Mouse (Mus musculus) left cerebral cortex, postnatal 4 days (tissue): ENCODE measurements at regions not wholly inside any gene's neighbourhood (a gene's known extent, or its start where the extent isn't known, plus 50 kb on each side); places are given as distances from the start of the nearest gene placed in this dataset.
A peak's percentile ranks its signal among the peaks of the same experiment; 100 is the strongest.

Experiments
- DNase-seq: peaks from one replicate; pipeline ENCODE4 v3.0.0-alpha.2; 2022
- intact Hi-C: fragments of 180-260 bp; cut with DNase I; formaldehyde crosslinking; loops from one replicate; pipeline ENCODE4 v1.15.1; 2025

DNA sequence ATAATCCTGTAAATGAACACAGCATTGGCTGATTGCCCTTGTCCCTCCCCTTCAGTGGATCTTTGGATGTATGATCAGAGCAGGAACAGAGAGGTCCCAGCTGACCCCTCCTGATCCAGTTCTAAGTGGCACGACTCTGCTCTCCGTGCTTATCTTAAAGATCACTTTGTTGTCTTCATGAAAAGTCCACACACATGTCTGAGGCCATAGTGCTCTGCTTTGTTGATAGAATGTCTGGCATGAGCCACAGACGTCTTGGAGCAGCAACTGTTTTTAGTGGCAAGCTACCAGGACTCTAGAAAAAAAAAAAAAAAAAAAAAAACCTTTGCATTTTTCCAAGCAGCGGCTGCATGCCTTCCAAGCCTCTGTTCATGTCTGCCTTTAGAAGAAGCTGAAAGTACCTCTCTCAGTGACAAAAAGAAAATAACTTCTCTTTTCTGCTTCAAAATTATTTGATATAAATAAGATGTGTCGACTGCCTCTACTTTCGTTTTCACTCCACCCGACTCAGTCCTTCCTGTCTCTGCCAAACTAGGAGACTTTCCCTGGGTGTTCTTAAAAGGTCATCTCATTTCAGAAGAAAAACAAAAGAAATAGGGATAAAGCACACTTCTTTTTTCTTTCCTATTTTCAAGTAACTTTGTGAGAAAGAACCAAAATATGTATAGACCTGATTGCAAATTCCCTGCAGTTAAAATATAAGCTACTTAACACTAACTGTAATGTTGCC lies 63.9 kb upstream of the Mbnl1 start:
- intact Hi-C loops: no loop called here
- peak; percentile 1 for DNase-seq

DNA sequence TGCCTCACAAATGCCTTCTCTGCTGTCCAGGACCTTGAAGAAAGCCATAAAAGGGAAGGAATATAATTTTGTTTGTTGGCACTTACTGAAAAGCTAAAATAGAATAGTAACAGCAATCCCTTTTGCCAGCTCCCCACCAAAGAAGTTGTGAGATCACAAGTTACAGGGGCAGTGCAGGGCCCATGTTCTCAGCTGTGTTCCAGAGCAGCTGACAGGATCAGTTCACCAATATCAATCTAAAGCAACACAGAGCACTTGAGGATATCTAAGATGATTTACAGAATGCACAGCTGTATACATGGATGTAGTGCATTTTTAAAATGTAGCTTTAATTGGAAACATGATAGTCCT lies 63.4 kb upstream of the Mbnl1 start:
- intact Hi-C loops: no loop called here
- DNase-seq: no peak

DNA sequence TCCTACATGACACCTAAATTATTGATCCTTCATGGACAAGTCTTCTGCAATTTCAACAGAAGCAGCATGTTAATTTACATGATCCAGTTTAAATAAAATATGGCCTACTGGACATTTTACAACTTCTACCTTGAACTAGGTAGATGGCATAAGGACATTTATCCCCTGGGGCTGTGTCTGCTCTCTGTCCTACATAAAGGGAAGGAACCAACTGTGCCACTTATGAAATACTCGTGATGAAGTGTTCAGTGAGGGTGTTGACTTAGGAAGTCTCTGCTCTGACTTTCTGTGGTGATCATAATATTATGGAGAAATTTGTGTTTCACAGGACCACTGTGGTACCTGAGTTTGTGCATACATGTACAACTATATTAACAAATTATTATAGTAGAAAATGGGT lies 60.9 kb upstream of the Mbnl1 start:
- intact Hi-C loops: no loop called here
- DNase-seq: no peak

DNA sequence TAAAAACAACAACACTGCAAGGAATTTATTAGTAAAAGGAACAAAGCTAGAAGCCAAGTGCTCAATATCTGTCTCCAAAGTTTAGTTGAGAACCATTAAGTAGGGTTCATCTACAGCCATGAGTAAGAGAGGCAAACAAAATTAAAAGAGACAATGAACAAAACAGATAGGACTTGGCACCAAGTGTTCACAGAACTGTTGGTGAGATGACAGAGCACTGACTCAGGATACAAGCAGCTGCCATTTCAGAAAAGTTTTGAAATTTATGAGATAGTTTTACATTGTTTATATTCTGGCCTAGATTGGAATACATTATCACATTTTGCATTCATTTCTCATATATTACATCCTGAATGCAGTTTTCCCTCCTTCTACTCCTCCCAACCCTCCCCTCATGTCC lies 60.4 kb upstream of the Mbnl1 start:
- no peak for DNase-seq
- intact Hi-C loops: no loop called here

DNA sequence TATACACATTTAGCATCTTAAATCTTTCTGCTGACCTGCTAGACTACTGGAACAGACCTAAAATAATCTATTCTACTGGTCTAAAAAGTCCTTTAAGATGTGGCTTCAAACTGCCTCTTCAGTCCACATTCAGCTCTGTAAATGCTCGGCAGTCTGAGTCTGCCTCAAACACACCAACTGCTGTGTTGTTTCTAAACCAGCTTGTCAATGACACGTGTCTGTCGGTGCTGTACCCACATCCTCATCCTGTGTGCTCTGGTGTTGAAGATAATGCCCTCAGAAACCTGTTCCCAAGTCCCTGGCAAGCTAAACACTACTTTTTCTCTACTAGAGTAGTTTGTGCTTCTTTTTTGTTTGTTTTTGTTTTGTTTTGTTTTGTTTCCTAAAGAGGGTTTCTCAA lies 58.9 kb upstream of the Mbnl1 start:
- intact Hi-C loops: no loop called here

DNA sequence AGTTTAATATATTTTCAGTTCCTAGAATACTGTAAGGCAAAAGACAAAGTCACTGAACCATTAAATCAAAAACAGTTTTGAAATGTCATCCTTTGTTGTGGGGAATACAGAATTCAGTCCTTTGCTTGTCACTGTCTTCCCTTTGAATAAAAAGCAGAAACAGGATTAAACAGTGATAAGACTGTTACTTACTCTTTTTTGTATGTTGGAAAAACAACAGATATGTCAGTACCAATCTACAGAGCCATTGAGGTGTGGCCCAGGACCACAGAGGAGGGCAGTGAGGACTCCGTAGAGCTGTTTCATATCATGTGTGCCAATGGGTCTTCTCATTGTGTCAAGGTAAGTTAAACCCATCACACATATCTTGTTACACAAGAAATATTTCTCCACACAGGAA lies 55.6 kb upstream of the Mbnl1 start:
- DNase-seq: no peak
- intact Hi-C loops: no loop called here

More for the DNA sequence above, 58.9 kb upstream of the Mbnl1 start:
- no peak for DNase-seq

DNA sequence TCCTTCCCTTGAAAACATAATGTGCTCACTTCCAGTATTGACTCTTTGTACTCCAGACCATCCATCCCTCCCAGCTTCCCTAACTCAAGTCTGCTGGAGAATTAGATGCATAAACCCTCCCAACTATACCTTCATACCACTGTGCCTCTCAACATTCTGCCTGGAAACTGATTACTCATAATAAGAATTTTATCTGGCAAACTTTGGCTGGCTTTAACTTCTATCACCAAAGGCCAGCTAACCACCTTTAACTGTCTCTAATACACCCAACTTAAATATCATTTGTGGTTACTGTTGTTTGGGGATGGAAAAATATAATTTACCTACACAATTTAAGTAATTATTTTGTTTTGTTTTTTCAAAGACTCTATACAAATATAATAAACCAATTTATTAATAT lies 54.0 kb upstream of the Mbnl1 start:
- intact Hi-C loops: no loop called here

DNA sequence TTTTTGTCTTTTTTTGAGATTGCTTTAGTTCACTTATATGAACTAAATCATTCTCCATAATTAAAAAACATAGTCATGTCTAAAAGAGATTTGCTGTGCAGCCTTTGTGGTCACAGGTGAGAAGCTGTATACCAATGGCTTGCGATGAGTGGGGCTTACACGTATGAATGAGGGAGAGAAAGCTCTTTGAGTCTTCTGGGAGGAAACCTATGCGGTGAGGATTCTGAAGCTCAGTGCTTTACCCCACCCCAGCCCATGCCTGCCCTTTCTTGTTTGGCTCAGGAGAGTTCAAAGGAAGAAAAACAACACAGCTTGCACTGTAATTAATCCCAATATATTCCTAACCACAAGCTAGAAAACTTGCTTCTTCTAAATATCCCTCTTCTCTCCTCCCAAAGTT lies 53.4 kb upstream of the Mbnl1 start:
- intact Hi-C loops: no loop called here
- no peak for DNase-seq

More for the DNA sequence above, 54.0 kb upstream of the Mbnl1 start:
- DNase-seq: no peak
